ENCODE assay signal across 18 mouse cellular contexts in genomic region chr12:12283702-12284288, GRCm38 (mm10). TPM values are rescaled to one million over a fixed set of nuclear protein-coding genes. Genes with fewer than 3 reads are reported as not detected.
DNase-seq lines count a peak whose midpoint lies in the region; ATAC-seq lines count a peak whose summit lies in the region.
"Had no signal": no experiment of that assay in that cellular context is flagged by ENCODE, and none has a peak within 500 bp of the region (broad histone marks: within the 10 kb centered on the region; RNA-seq: fewer than 3 reads in every experiment).

No protein-coding gene starts in this region.

- intact Hi-C loops in gastrocnemius, postnatal 14 days (cut with DNase I; ENCODE audit: low total_unique reads): no loop called here

- H3K27ac ChIP-seq in heart, embryonic 11.5 days (ENCODE audit: low read depth, low read length): no peak overlapping the region
- H3K27ac ChIP-seq: forebrain, embryonic 12.5 days; hindbrain, embryonic 15.5 days; limb, embryonic 13.5 days; midbrain, embryonic 10.5 days; stomach, postnatal 0 days had no signal

- no peaks in the 10 kb centered on the region for H3K36me3 ChIP-seq in heart, embryonic 11.5 days (ENCODE audit: control insufficient read depth, insufficient read depth, low read length)
- H3K36me3 ChIP-seq: forebrain, embryonic 12.5 days; G1E; hindbrain, embryonic 15.5 days; limb, embryonic 13.5 days; midbrain, embryonic 10.5 days had no signal

- H3K27me3 ChIP-seq in heart, embryonic 11.5 days (ENCODE audit: control insufficient read depth, insufficient read depth, low read length): no peaks in the 10 kb centered on the region
- H3K27me3 ChIP-seq: forebrain, embryonic 12.5 days; hindbrain, embryonic 15.5 days; limb, embryonic 13.5 days had no signal

- no peaks in the 10 kb centered on the region for H3K9me3 ChIP-seq in heart, embryonic 11.5 days (replicated peaks; ENCODE audit: control insufficient read depth, low read length)
- H3K9me3 ChIP-seq: forebrain, embryonic 12.5 days; G1E; hindbrain, embryonic 15.5 days; limb, embryonic 13.5 days; midbrain, embryonic 10.5 days had no signal

- no peak overlapping the region for H3K4me2 ChIP-seq in heart, embryonic 11.5 days
- H3K4me2 ChIP-seq: forebrain, embryonic 12.5 days; hindbrain, embryonic 15.5 days; limb, embryonic 13.5 days had no signal

- no peak overlapping the region for H3K4me3 ChIP-seq in heart, embryonic 11.5 days (ENCODE audit: low read depth, low read length)
- H3K4me3 ChIP-seq: forebrain, embryonic 12.5 days; hindbrain, embryonic 15.5 days; limb, embryonic 13.5 days; midbrain, embryonic 10.5 days had no signal

- H3K9ac ChIP-seq in heart, embryonic 11.5 days (ENCODE audit: low read depth, low read length): no peak overlapping the region
- H3K9ac ChIP-seq: forebrain, embryonic 12.5 days; hindbrain, embryonic 15.5 days; limb, embryonic 13.5 days had no signal

- peaks cover 16% of the 10 kb centered on the region for H3K4me1 ChIP-seq in heart, embryonic 11.5 days (ENCODE audit: control insufficient read depth, insufficient read depth, low read length)

- ATAC-seq in heart, embryonic 11.5 days (replicated peaks; ENCODE audit: insufficient number of reproducible peaks, low FRiP score, low TSS enrichment): no peak

- DNase-seq in heart, adult 9 months (ENCODE audit: low spot score in 2 of 2): peak; percentile 52 to 68
- peak; percentile 75 for DNase-seq in fibroblast of lung, adult 2 months (ENCODE audit: low read depth)
- peak; percentile 73 for DNase-seq in gastrocnemius, postnatal 14 days
- DNase-seq in lung, postnatal 10 days: peak; percentile 41
- DNase-seq in kidney, postnatal 4 days: no peak
- no peak for DNase-seq in right cerebral cortex, postnatal 25 days
- DNase-seq in spleen, postnatal 4 days (ENCODE audit: low spot score in 2 of 2): no peak
- DNase-seq: cerebellum, adult 11-12 months; kidney, adult 11 months; retina, postnatal 1 day; thymus, postnatal 14 days had no signal

- WGBS in heart, embryonic 11.5 days (ENCODE audit: insufficient replicate concordance): 72% methylated on average over 10 of the region's 10 CpGs

RNA-seq across cellular contexts. Expression of gene Fam49a, which starts 21.9 kb away (rescaled TPM):
- polyA plus RNA-seq in heart, embryonic 11.5 days (2014; fragmentation: Nextera tagmentation; extraction: Ambion mirVana): 48.9 and 63.7 TPM in 2 replicates
- 10 to 100 TPM; 10.5 to 12.8 TPM for total RNA-seq in gastrocnemius, postnatal 14 days (2021)
- polyA plus RNA-seq: G1E had no signal

Comparison
In these comparisons a context has a peak if more than half of its experiments do, and no peak if none do; other contexts are left out.
1. DNase-seq: peak in heart, adult 9 months (2 of 2), fibroblast of lung, adult 2 months (single experiment), gastrocnemius, postnatal 14 days (single experiment) and lung, postnatal 10 days (single experiment); none in kidney, postnatal 4 days (0 of 2), right cerebral cortex, postnatal 25 days (single experiment) and spleen, postnatal 4 days (0 of 2).